Mouse (Mus musculus) cortical plate, adult 2 months (tissue): ENCODE measurements around the gene Adh7.

Experiments
- CTCF ChIP-seq: fragments of 200-500 bp; IDR thresholded peaks from 2 replicates; pipeline ENCODE4 v1.5.1; 2011; ENCODE audit warnings: mild to moderate bottlenecking, control low read depth, low read length; ENCODE audit not compliant: insufficient read depth; ENCODE audit errors: extremely low read depth
- POLR2A ChIP-seq: fragments of 200-500 bp; IDR thresholded peaks from 2 replicates; pipeline ENCODE4 v1.6.1; 2011; ENCODE audit warnings: mild to moderate bottlenecking, low read length, control low read depth; ENCODE audit not compliant: insufficient read depth; ENCODE audit errors: extremely low read depth

DNA sequence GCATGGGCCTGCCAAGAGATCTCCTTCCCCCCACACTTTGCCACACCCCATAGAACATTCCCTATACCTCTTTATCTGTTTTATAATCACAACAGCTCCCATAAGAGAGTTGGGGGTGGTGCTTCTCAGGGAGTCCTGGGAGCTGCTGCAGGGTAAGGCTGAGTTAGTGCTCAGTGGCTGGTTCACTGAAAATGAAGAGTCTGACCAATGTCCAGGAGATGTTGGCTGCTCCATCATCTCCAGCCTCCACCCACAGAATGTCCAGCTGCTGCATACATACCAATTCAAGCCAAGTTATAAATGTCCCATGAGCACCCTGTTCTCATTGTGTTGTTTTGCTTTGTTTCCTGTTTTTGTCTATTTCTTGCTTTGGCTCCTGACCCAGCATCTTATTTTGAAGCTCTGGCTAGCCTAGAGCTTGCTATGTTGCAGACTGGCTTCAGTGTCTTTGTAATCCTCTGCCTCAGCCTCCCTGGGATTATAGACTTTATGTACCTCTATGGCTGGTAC lies 29.0 kb downstream of the Adh7 start:
- TF ChIP-seq POLR2A: no peak
- TF ChIP-seq CTCF: no peak
